Mouse (Mus musculus): Measurements from ENCODE around the gene Eif4a2. TPM values are rescaled to one million over a fixed set of nuclear protein-coding genes. Genes with fewer than 3 reads are reported as not detected.

The Eif4a2 gene
- polyA plus RNA-seq, 1 experiment from 2014 or later, result 239 TPM

GRCm38 (mm10) chr16:23158292-23158691 is 51.0 kb downstream of the Eif4a2 start:
- no peak overlapping the region for H3K27ac ChIP-seq (ENCODE audit: low read depth, low read length)
- WGBS, result 82% methylated on average over 7 of the region's 7 CpGs
- H3K9ac ChIP-seq (ENCODE audit: low read depth, low read length), result no peak overlapping the region
- H3K27me3 ChIP-seq (ENCODE audit: control insufficient read depth, insufficient read depth, low read length), result no peaks in the 10 kb centered on the region
- no peak for ATAC-seq (ENCODE audit: low FRiP score)
- no peak overlapping the region for H3K4me3 ChIP-seq (ENCODE audit: low read depth, low read length)
- no peaks in the 10 kb centered on the region for H3K36me3 ChIP-seq (ENCODE audit: control insufficient read depth, insufficient read depth, low read length)
- no peak overlapping the region for H3K4me2 ChIP-seq (replicated peaks; ENCODE audit: low read depth, low read length)
- H3K9me3 ChIP-seq (ENCODE audit: control insufficient read depth, low read length), result no peaks in the 10 kb centered on the region
- no peak for DNase-seq (ENCODE audit: low spot score)
- H3K4me1 ChIP-seq (replicated peaks; ENCODE audit: control insufficient read depth, insufficient read depth, low read length), result no peaks in the 10 kb centered on the region

- Histone ChIP-seq H3K4me2 (replicated peaks; ENCODE audit: low read depth, low read length) (no peak overlapping the region), H3K4me1 (replicated peaks; ENCODE audit: control insufficient read depth, insufficient read depth, low read length) (no peaks in the 10 kb centered on the region), H3K4me3 (ENCODE audit: low read depth, low read length) (no peak overlapping the region), H3K36me3 (ENCODE audit: control insufficient read depth, insufficient read depth, low read length) (no peaks in the 10 kb centered on the region), H3K9ac (ENCODE audit: low read depth, low read length) (no peak overlapping the region), H3K27me3 (ENCODE audit: control insufficient read depth, insufficient read depth, low read length) (no peaks in the 10 kb centered on the region), H3K27ac (ENCODE audit: low read depth, low read length) (no peak overlapping the region), H3K9me3 (ENCODE audit: control insufficient read depth, low read length) (no peaks in the 10 kb centered on the region)
- DNase-seq (ENCODE audit: low spot score), result no peak
- no peak for ATAC-seq (ENCODE audit: low FRiP score)
- 65% methylated on average over 2 of the region's 2 CpGs for WGBS
These were observed 51.7 kb downstream of the Eif4a2 start for GRCm38 (mm10) chr16:23158957-23159356.

GRCm38 (mm10) chr16:23159749-23160148 is 52.5 kb downstream of the Eif4a2 start:
- no peak for DNase-seq (ENCODE audit: low spot score)
- Histone ChIP-seq H3K36me3 (ENCODE audit: control insufficient read depth, insufficient read depth, low read length) (no peaks in the 10 kb centered on the region), H3K27ac (ENCODE audit: low read depth, low read length) (no peak overlapping the region), H3K4me1 (replicated peaks; ENCODE audit: control insufficient read depth, insufficient read depth, low read length) (no peaks in the 10 kb centered on the region), H3K4me3 (ENCODE audit: low read depth, low read length) (no peak overlapping the region), H3K9ac (ENCODE audit: low read depth, low read length) (no peak overlapping the region), H3K4me2 (replicated peaks; ENCODE audit: low read depth, low read length) (no peak overlapping the region), H3K9me3 (ENCODE audit: control insufficient read depth, low read length) (no peaks in the 10 kb centered on the region), H3K27me3 (ENCODE audit: control insufficient read depth, insufficient read depth, low read length) (no peaks in the 10 kb centered on the region)
- ATAC-seq (ENCODE audit: low FRiP score), result no peak
- WGBS, result 79% methylated on average over 2 of the region's 2 CpGs

- Histone ChIP-seq H3K27ac (ENCODE audit: low read depth, low read length) (no peak overlapping the region), H3K4me3 (ENCODE audit: low read depth, low read length) (no peak overlapping the region), H3K4me2 (replicated peaks; ENCODE audit: low read depth, low read length) (no peak overlapping the region), H3K4me1 (replicated peaks; ENCODE audit: control insufficient read depth, insufficient read depth, low read length) (no peaks in the 10 kb centered on the region), H3K27me3 (ENCODE audit: control insufficient read depth, insufficient read depth, low read length) (no peaks in the 10 kb centered on the region), H3K36me3 (ENCODE audit: control insufficient read depth, insufficient read depth, low read length) (no peaks in the 10 kb centered on the region), H3K9me3 (ENCODE audit: control insufficient read depth, low read length) (no peaks in the 10 kb centered on the region), H3K9ac (ENCODE audit: low read depth, low read length) (no peak overlapping the region)
- no peak for DNase-seq (ENCODE audit: low spot score)
- no peak for ATAC-seq (ENCODE audit: low FRiP score)
- WGBS, result 98% methylated on average over 2 of the region's 3 CpGs
These were observed 54.9 kb downstream of the Eif4a2 start for GRCm38 (mm10) chr16:23162116-23162515.

Other genes starting within 250 kb of the Eif4a2 start
- gene Tbccd1, start 249.8 kb upstream of the Eif4a2 start, polyA plus RNA-seq (2014; fragmentation: Nextera tagmentation; extraction: Ambion mirVana), result 33.6 and 36.1 TPM in 2 replicates
- gene Dnajb11, start 249.6 kb upstream of the Eif4a2 start, polyA plus RNA-seq (2014; fragmentation: Nextera tagmentation; extraction: Ambion mirVana), result 115 and 116 TPM in 2 replicates
- gene Ahsg, start 216.2 kb upstream of the Eif4a2 start, polyA plus RNA-seq (2014; fragmentation: Nextera tagmentation; extraction: Ambion mirVana), result 0.11 TPM in 1 of 2 replicates, not detected in the other
- gene Fetub, start 189.1 kb upstream of the Eif4a2 start, polyA plus RNA-seq (2014; fragmentation: Nextera tagmentation; extraction: Ambion mirVana), result not detected in 2 replicates
- 0.08 and 0.36 TPM in 2 replicates for gene Hrg, start 156.4 kb upstream of the Eif4a2 start, polyA plus RNA-seq (2014; fragmentation: Nextera tagmentation; extraction: Ambion mirVana)
- gene Kng2, start 78.0 kb upstream of the Eif4a2 start, polyA plus RNA-seq (2014; fragmentation: Nextera tagmentation; extraction: Ambion mirVana), result not detected in 2 replicates
- gene Kng1, start 49.6 kb upstream of the Eif4a2 start, polyA plus RNA-seq (2014; fragmentation: Nextera tagmentation; extraction: Ambion mirVana), result 0.10 TPM in 1 of 2 replicates, not detected in the other
- 182 and 192 TPM in 2 replicates for gene Rfc4, start 20.3 kb downstream of the Eif4a2 start, polyA plus RNA-seq (2014; fragmentation: Nextera tagmentation; extraction: Ambion mirVana)
- not detected in 2 replicates for gene Adipoq, start 39.1 kb downstream of the Eif4a2 start, polyA plus RNA-seq (2014; fragmentation: Nextera tagmentation; extraction: Ambion mirVana)
- gene St6gal1, start 117.3 kb downstream of the Eif4a2 start, polyA plus RNA-seq (2014; fragmentation: Nextera tagmentation; extraction: Ambion mirVana), result 32.7 and 34.1 TPM in 2 replicates

Data from hindbrain, embryonic 11.5 days (tissue).